ENCODE assay signal across 20 mouse cellular contexts in genomic region chr5:134858378-134858777, GRCm38 (mm10). TPM values are rescaled to one million over a fixed set of nuclear protein-coding genes. Genes with fewer than 3 reads are reported as not detected.
"Had no signal": no experiment of that assay in that cellular context is flagged by ENCODE, and none has a peak within 500 bp of the region (broad histone marks: within the 10 kb centered on the region; RNA-seq: fewer than 3 reads in every experiment).

No protein-coding gene starts in this region.

- H3K4me2 ChIP-seq: liver, embryonic 13.5 days; lung, embryonic 15.5 days; neural tube, embryonic 12.5 days; stomach, embryonic 15.5 days had no signal

- DNase-seq: kidney, adult 8-10 months; kidney, postnatal 36 days; layer of hippocampus, adult 9-11 months; layer of hippocampus, postnatal 36 days; liver; liver, embryonic 13.5 days; liver, postnatal 0 days; lung, postnatal 14 days; midbrain, embryonic 14.5 days; right cerebral cortex, postnatal 4 days; spleen, adult 18-20 months; thymus, adult 2 months; thymus, postnatal 25 days had no signal

- H3K4me3 ChIP-seq: liver, embryonic 13.5 days; lung, embryonic 15.5 days; megakaryocyte, embryonic 14.5 days; neural tube, embryonic 12.5 days; stomach, embryonic 15.5 days had no signal

- H3K27me3 ChIP-seq: liver, embryonic 13.5 days; lung, embryonic 15.5 days; neural tube, embryonic 12.5 days; stomach, embryonic 15.5 days had no signal

- H3K9me3 ChIP-seq: liver, embryonic 13.5 days; lung, embryonic 15.5 days; neural tube, embryonic 12.5 days; stomach, embryonic 15.5 days had no signal

- H3K27ac ChIP-seq: kidney, postnatal 0 days; liver, embryonic 13.5 days; lung, embryonic 15.5 days; macrophage; neural tube, embryonic 12.5 days; stomach, embryonic 15.5 days had no signal

- H3K9ac ChIP-seq: liver, embryonic 13.5 days; liver, postnatal 0 days; lung, embryonic 15.5 days; neural tube, embryonic 12.5 days; stomach, embryonic 15.5 days had no signal

- H3K36me3 ChIP-seq: liver, embryonic 13.5 days; lung, embryonic 15.5 days; neural tube, embryonic 12.5 days; stomach, embryonic 15.5 days had no signal

- H3K4me1 ChIP-seq: liver, embryonic 13.5 days; lung, embryonic 15.5 days; neural tube, embryonic 12.5 days; stomach, embryonic 15.5 days had no signal

RNA-seq across cellular contexts. Expression of gene Tmem270, which starts 48.2 kb away (rescaled TPM):
- polyA plus RNA-seq: kidney, postnatal 0 days; liver, embryonic 13.5 days; liver, postnatal 0 days; lung, embryonic 15.5 days; macrophage; midbrain, embryonic 14.5 days; neural tube, embryonic 12.5 days; stomach, embryonic 15.5 days; thymus, adult 2 months; urinary bladder, adult 2 months had no signal

RNA-seq across cellular contexts. Expression of gene Cldn13, which starts 56.9 kb away (rescaled TPM):
- polyA plus RNA-seq: macrophage; midbrain, embryonic 14.5 days; urinary bladder, adult 2 months had no signal
